Mouse (Mus musculus): ENCODE results near the gene Xpa. TPM values are rescaled to one million over a fixed set of nuclear protein-coding genes. Genes with fewer than 3 reads are reported as not detected.

Gene Xpa
- polyA plus RNA-seq, 1 experiment from 2014 or later, result 29.0 TPM

GRCm38 (mm10) chr4:46165831-46166230 is 30.3 kb downstream of the Xpa start:
- H3K4me3 ChIP-seq (ENCODE audit: low read depth, low read length), result no peak overlapping the region
- ATAC-seq, result no peak
- no peak overlapping the region for H3K9ac ChIP-seq (ENCODE audit: low read depth, low read length)
- WGBS, result 93% methylated on average over 5 of the region's 5 CpGs
- H3K4me1 ChIP-seq (replicated peaks; ENCODE audit: control insufficient read depth, insufficient read depth, low read length), result no peaks in the 10 kb centered on the region; the same call in 1 of the 2 replicates
- no peak for TF ChIP-seq CTCF (IDR thresholded peaks at IDR 0.05; ENCODE audit: low read depth)
- H3K27me3 ChIP-seq (replicated peaks; ENCODE audit: control insufficient read depth, insufficient read depth, low read length), result no peaks in the 10 kb centered on the region
- no peak overlapping the region for H3K4me2 ChIP-seq (replicated peaks; ENCODE audit: low read depth)
- H3K36me3 ChIP-seq (ENCODE audit: control insufficient read depth, insufficient read depth), result peaks cover 56% of the 10 kb centered on the region
- H3K27ac ChIP-seq (ENCODE audit: low read depth, low read length), result no peak overlapping the region; the same call in 1 of the 2 replicates
- no peaks in the 10 kb centered on the region for H3K9me3 ChIP-seq (ENCODE audit: control insufficient read depth)

DNA sequence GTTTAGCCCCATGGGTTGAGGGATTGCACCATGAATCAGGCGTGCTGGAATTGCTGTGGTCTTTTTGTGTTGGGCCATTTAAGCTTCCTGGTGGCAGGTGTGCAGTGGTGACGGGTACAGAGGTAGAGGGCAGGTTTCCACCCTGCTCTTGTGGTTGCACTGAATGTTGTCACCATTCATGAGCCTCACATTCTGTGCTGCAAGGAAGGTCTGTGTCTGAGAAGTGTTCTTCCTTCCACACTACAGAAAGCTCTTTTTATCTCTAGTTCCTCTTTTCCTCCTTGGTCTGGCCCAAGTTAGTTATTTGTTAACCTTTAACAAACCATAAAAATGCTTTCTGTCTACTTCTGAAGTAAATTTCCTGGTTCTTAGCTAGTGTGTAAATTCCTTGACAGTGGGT is 32.1 kb downstream of the Xpa start:
- H3K27ac ChIP-seq (ENCODE audit: low read depth, low read length), result peak overlapping the region; percentile 73
- 37% methylated on average over 2 of the region's 2 CpGs for WGBS
- peaks cover 44% of the 10 kb centered on the region for H3K36me3 ChIP-seq (ENCODE audit: control insufficient read depth, insufficient read depth)

DNA sequence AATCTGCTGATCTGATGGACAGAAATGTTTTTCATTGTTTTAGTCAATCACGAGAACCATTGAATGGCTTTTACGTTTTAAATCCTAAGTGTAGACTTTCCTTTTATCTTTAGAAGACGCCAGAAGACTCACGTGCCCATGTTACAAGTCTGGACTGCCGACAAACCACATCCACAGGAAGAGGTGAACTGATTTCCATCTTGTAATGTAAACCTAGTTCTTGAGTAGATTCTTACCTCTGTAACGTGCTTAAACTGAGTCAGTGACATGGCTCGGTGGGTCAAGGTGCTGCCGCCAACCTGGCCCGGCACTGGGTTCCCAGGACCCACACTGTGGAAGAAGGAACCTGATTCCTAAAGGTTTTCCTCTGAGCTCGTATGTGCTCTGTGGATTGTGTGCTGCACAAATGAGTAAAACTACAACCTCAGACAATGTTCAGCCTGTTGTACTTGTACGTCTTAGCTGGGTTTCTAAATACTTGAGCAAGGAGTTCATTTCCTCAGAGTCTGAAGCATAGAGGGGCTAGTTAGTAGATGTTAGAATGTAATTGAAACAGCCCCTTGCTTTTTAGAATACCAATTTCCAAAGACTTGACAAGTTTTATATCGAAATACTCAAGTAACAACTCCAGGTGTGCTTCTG is 44.1 kb downstream of the Xpa start:
- no peak overlapping the region for H3K4me3 ChIP-seq (ENCODE audit: low read depth, low read length)
- H3K27me3 ChIP-seq (replicated peaks; ENCODE audit: control insufficient read depth, insufficient read depth, low read length), result no peaks in the 10 kb centered on the region
- no peak overlapping the region for H3K4me2 ChIP-seq (replicated peaks; ENCODE audit: low read depth)
- TF ChIP-seq CTCF (IDR thresholded peaks at IDR 0.05; ENCODE audit: low read depth), result no peak
- H3K4me1 ChIP-seq (replicated peaks; ENCODE audit: control insufficient read depth, insufficient read depth, low read length), result no peaks in the 10 kb centered on the region; the same call in 1 of the 2 replicates
- ATAC-seq, result no peak
- WGBS, result 92% methylated on average over 12 of the region's 12 CpGs
- H3K27ac ChIP-seq (ENCODE audit: low read depth, low read length), result no peak overlapping the region
- H3K9ac ChIP-seq (ENCODE audit: low read depth, low read length), result no peak overlapping the region
- H3K9me3 ChIP-seq (ENCODE audit: control insufficient read depth), result no peaks in the 10 kb centered on the region
- H3K36me3 ChIP-seq (ENCODE audit: control insufficient read depth, insufficient read depth), result peaks cover 59% of the 10 kb centered on the region

More for the DNA sequence above, 32.1 kb downstream of the Xpa start:
- Histone ChIP-seq H3K27me3 (replicated peaks; ENCODE audit: control insufficient read depth, insufficient read depth, low read length) (no peaks in the 10 kb centered on the region), H3K9me3 (ENCODE audit: control insufficient read depth) (no peaks in the 10 kb centered on the region), H3K4me3 (ENCODE audit: low read depth, low read length) (no peak overlapping the region), H3K9ac (ENCODE audit: low read depth, low read length) (no peak overlapping the region), H3K4me2 (replicated peaks; ENCODE audit: low read depth) (peak overlapping the region; percentile 35; the same call in 1 of the 2 replicates), H3K4me1 (replicated peaks; ENCODE audit: control insufficient read depth, insufficient read depth, low read length) (no peaks in the 10 kb centered on the region; the same call in 1 of the 2 replicates)
- peak; percentile 78 for ATAC-seq
- TF ChIP-seq CTCF (IDR thresholded peaks at IDR 0.05; ENCODE audit: low read depth), result no peak

DNA sequence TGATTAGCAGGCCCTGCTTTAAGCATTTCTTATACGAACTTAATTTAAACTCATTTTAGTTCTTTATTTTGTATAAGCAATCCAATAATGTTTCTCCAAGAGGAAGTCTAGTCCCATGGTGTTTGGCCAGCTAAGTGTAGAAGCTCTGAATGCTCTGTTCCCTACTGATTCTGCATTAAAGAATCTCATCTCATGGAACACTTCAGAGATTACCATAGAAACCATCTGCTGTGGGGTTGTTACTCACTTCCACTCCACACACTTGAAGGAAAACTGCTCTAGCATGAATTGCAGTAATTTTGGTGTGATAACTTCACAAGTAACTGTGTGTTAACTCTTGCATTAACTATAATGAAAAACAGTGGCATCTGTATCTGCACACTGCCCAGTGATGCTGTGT is 49.2 kb downstream of the Xpa start:
- H3K4me2 ChIP-seq (replicated peaks; ENCODE audit: low read depth), result no peak overlapping the region
- WGBS, result 82% methylated on average over 1 of the region's 1 CpGs
- ATAC-seq, result no peak
- no peak overlapping the region for H3K27ac ChIP-seq (ENCODE audit: low read depth, low read length)
- no peaks in the 10 kb centered on the region; the same call in 1 of the 2 replicates for H3K4me1 ChIP-seq (replicated peaks; ENCODE audit: control insufficient read depth, insufficient read depth, low read length)
- H3K4me3 ChIP-seq (ENCODE audit: low read depth, low read length), result no peak overlapping the region
- H3K36me3 ChIP-seq (ENCODE audit: control insufficient read depth, insufficient read depth), result peaks cover 24% of the 10 kb centered on the region
- no peaks in the 10 kb centered on the region for H3K9me3 ChIP-seq (ENCODE audit: control insufficient read depth)
- no peak overlapping the region for H3K9ac ChIP-seq (ENCODE audit: low read depth, low read length)
- TF ChIP-seq CTCF (IDR thresholded peaks at IDR 0.05; ENCODE audit: low read depth), result no peak
- no peaks in the 10 kb centered on the region for H3K27me3 ChIP-seq (replicated peaks; ENCODE audit: control insufficient read depth, insufficient read depth, low read length)

DNA sequence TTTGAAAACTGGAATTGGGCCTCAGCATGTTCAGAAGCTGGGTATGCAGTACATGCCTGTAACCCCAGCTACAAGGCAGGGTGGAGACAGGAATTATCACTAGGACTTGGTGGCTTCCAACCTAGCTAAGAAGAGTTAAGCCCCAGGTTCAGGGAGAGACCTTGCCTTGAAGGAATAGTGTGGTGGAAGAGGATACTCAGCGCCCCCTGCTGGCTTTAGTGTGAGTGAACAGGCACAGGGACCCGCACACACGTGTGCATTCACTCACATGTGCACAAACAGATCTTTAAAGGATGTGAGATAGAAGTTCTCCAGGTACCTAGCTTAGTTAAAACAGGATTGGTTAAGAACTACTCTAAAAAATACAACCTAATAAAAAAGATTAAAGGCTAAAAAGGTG is 51.8 kb downstream of the Xpa start:
- no peak overlapping the region for H3K9ac ChIP-seq (ENCODE audit: low read depth, low read length)
- no peaks in the 10 kb centered on the region for H3K27me3 ChIP-seq (replicated peaks; ENCODE audit: control insufficient read depth, insufficient read depth, low read length)
- H3K36me3 ChIP-seq (ENCODE audit: control insufficient read depth, insufficient read depth), result peaks cover 8% of the 10 kb centered on the region
- no peaks in the 10 kb centered on the region; the same call in 1 of the 2 replicates for H3K4me1 ChIP-seq (replicated peaks; ENCODE audit: control insufficient read depth, insufficient read depth, low read length)
- peak; percentile 62 for TF ChIP-seq CTCF (IDR thresholded peaks at IDR 0.05; ENCODE audit: low read depth)
- no peaks in the 10 kb centered on the region for H3K9me3 ChIP-seq (ENCODE audit: control insufficient read depth)
- H3K4me3 ChIP-seq (ENCODE audit: low read depth, low read length), result no peak overlapping the region
- H3K27ac ChIP-seq (ENCODE audit: low read depth, low read length), result no peak overlapping the region
- WGBS, result 73% methylated on average over 3 of the region's 3 CpGs
- no peak overlapping the region for H3K4me2 ChIP-seq (replicated peaks; ENCODE audit: low read depth)
- no peak for ATAC-seq

- Histone ChIP-seq H3K9ac (ENCODE audit: low read depth, low read length) (peak within 1 kb of the TSS; percentile 88), H3K9me3 (ENCODE audit: control insufficient read depth) (no peaks in the 10 kb centered on the region), H3K27me3 (replicated peaks; ENCODE audit: control insufficient read depth, insufficient read depth, low read length) (no peaks in the 10 kb centered on the region), H3K4me3 (ENCODE audit: low read depth, low read length) (peak within 1 kb of the TSS; percentile 92), H3K4me1 (replicated peaks; ENCODE audit: control insufficient read depth, insufficient read depth, low read length) (no peaks in the 10 kb centered on the region; the same call in 1 of the 2 replicates), H3K4me2 (replicated peaks; ENCODE audit: low read depth) (peak within 1 kb of the TSS; percentile 74), H3K36me3 (ENCODE audit: control insufficient read depth, insufficient read depth) (peaks cover 17% of the 10 kb centered on the region), H3K27ac (ENCODE audit: low read depth, low read length) (peak within 1 kb of the TSS; percentile 99)
- 0 out of 2 replicates have a peak, but pooled peaks have one; percentile 2 for TF ChIP-seq CTCF (IDR thresholded peaks at IDR 0.05; ENCODE audit: low read depth)
- under 1% methylated on average over 88 of the region's 90 CpGs for WGBS
- ATAC-seq, result peak; percentile 89
Measured at GRCm38 (mm10) chr4:46138287-46139222, 57.6 kb downstream of the Xpa start, which contains the start of the genes Ncbp1 and Tstd2. Gene Ncbp1, plus strand, starts transcription at chr4:46138613. Gene Tstd2, minus strand, starts transcription at chr4:46138694.

Measured in intestine, postnatal 0 days (tissue).